Mouse (Mus musculus): ENCODE data around the gene Uvrag.
A peak's percentile ranks its signal among the peaks of the same experiment; 100 is the strongest.

Uvrag gene

GRCm38 (mm10) chr7:98836646-98837045, 304.3 kb downstream of the Uvrag start:
- peak; percentile 50 for TF ChIP-seq CTCF (conservative IDR thresholded peaks at IDR 0.05; ENCODE audit: low read length)
- TF ChIP-seq POU5F1 (IDR thresholded peaks at IDR 0.05; ENCODE audit: borderline replicate concordance, low read length), result no peak
- no peaks in the 10 kb centered on the region for H3K36me3 ChIP-seq (ENCODE audit: insufficient read depth, low read length)
- H3K4me1 ChIP-seq (replicated peaks; ENCODE audit: low read depth, low read length), result peaks cover 57% of the 10 kb centered on the region
- peak overlapping the region; percentile 75 for H3K4me3 ChIP-seq (replicated peaks; ENCODE audit: low read length)
- no peaks in the 10 kb centered on the region for H3K9me3 ChIP-seq (ENCODE audit: low read length)
- H3K27me3 ChIP-seq (ENCODE audit: insufficient read depth, low read length), result peaks cover 99% of the 10 kb centered on the region

DNA sequence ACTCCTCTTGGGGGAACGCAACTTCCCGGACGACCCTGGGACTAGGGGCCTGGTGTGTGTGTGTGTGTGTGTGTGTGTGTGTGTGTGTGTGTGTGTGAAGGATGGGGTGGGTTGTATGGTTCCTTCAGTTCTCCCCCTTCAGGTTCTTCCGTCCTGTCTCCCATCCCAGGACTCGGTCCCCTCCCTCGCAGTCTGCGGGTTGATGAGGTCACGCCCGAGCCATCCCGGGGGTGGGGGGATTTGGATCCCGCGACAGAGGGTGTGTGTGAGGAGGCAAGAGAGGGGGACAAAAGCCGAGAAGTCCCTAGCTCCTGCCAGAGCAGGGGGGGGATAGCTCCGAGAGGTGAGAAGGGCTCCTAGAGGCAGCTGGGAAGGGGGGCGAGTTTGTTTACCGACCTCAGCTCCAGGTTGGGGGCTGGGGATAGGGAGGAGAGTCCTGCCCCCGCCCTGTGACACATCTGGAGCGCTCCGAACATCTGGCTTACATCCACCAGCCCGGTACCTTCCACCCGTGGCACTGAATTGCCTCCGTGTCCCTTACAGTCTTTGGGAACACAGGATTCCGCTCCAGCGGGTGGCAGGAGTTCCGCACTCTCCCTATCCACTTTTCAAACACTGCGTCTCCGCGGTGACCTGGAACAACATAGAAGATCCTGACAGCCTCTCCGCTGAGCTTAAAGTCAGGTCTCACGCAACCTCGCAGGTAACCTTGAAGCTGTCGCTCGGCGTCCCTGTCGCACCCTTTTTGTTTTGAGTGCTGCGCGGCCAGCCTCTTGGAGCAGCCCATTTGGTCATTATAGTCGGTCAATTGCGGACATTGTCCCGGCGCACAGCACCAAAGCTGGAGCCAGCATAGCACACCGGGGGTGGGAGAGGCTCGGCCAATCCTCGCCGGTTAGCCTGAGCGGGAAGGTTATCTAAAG, 305.2 kb downstream of the Uvrag start:
- TF ChIP-seq NANOG (IDR thresholded peaks at IDR 0.05; ENCODE audit: borderline replicate concordance, low read length) (no peak), POU5F1 (IDR thresholded peaks at IDR 0.05; ENCODE audit: borderline replicate concordance, low read length) (no peak), CTCF (conservative IDR thresholded peaks at IDR 0.05; ENCODE audit: low read length) (no peak)
- Histone ChIP-seq H3K36me3 (ENCODE audit: insufficient read depth, low read length) (no peaks in the 10 kb centered on the region), H3K27me3 (ENCODE audit: insufficient read depth, low read length) (peaks cover 99% of the 10 kb centered on the region), H3K4me1 (replicated peaks; ENCODE audit: low read depth, low read length) (peaks cover 65% of the 10 kb centered on the region), H3K4me3 (replicated peaks; ENCODE audit: low read length) (peak overlapping the region; percentile 75), H3K9me3 (ENCODE audit: low read length) (no peaks in the 10 kb centered on the region)
